Mouse (Mus musculus): ENCODE results near the gene Frmpd2. TPM values are rescaled to one million over a fixed set of nuclear protein-coding genes. Genes with fewer than 3 reads are reported as not detected.

Frmpd2 gene
- total and polyA plus RNA-seq, 2 experiments from 2014 or later, result 0.29 to 1.6 TPM

DNA sequence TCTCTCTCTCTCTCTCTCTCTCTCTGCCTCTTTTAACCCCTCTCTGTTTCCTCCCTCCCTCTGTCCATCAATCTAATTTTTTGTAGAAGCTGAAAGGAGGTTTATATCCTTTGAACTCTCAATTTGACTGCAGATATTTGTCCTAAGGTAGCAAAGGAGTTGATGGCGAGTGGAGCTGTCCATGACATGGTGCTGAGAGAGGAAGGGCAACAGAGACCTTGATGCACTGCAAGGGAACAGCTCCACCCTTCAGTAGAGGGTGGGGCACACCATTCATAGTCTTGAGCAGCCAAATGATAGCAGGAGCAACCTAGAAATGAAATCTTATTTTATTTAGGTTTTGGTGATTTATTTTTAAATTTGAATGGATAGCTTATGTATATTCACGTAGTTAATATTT is 55.1 kb downstream of the Frmpd2 start:
- H3K36me3 ChIP-seq (ENCODE audit: insufficient read depth), result no peaks in the 10 kb centered on the region
- no peak overlapping the region for H3K27ac ChIP-seq (ENCODE audit: low read depth, low read length)
- ATAC-seq, result no peak
- WGBS, result 67% methylated on average over 2 of the region's 2 CpGs
- no peak for DNase-seq
- no peaks in the 10 kb centered on the region for H3K27me3 ChIP-seq (ENCODE audit: insufficient read depth, low read length)
- TF ChIP-seq CTCF (IDR thresholded peaks at IDR 0.05; ENCODE audit: low read depth), result no peak
- H3K9ac ChIP-seq, result no peak overlapping the region
- H3K9me3 ChIP-seq (ENCODE audit: low read length), result no peaks in the 10 kb centered on the region
- H3K4me2 ChIP-seq (ENCODE audit: low read depth), result no peak overlapping the region
- no peak overlapping the region for H3K4me3 ChIP-seq (ENCODE audit: low read depth, low read length)
- no peaks in the 10 kb centered on the region for H3K4me1 ChIP-seq (ENCODE audit: insufficient read depth)

DNA sequence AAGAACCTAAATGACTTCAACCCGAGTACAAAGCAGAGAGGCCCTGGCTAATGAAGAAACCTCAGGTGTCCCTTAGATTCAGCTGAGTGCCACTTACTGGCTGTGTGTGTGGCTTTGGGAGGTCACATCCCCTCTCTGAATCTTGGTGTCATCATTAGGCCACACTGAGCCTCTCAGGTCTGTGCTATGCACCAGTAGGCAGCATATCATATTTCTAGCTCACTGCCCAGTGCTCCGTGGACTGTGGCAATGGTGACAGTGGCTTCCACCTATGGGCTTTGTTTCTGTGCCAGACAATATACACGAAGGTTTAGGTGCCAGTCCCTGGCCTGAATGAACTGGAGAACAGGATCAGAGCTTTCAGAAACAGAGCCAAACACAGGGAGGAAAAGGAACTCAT is 56.4 kb downstream of the Frmpd2 start:
- H3K27me3 ChIP-seq (ENCODE audit: insufficient read depth, low read length), result no peaks in the 10 kb centered on the region

DNA sequence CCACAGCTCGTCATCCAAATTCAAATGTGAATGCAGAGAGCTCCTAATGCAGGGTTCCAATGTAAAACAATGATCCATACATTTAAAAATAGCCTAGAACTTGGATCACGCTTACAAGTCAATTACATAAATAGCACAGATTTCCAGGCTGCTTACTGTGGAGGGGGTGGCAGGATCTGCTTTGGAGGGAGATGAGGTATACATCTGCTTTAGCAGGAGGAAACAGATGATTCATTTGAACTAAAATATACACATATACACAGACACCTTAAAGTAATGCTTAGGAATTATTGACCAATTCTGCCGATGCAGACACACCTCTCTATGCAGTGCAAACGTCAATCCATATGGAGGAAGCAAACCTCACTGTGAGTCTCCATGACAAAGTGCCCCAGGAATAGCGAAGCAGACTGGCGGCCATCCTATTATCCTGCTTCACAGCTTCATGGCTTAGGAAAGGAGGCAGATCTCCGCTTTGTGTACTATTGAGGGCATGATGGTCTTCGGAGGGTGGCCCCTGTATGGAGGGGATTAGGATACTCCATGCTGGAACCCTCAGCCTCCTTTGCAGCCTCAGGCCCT is 59.9 kb downstream of the Frmpd2 start:
- Histone ChIP-seq H3K36me3 (ENCODE audit: insufficient read depth) (no peaks in the 10 kb centered on the region), H3K4me2 (ENCODE audit: low read depth) (no peak overlapping the region), H3K9me3 (ENCODE audit: low read length) (no peaks in the 10 kb centered on the region), H3K4me1 (ENCODE audit: insufficient read depth) (peaks cover 7% of the 10 kb centered on the region; the same call in 1 of the 2 replicates), H3K27me3 (ENCODE audit: insufficient read depth, low read length) (no peaks in the 10 kb centered on the region), H3K9ac (no peak overlapping the region; the same call in 1 of the 2 replicates), H3K4me3 (ENCODE audit: low read depth, low read length) (no peak overlapping the region), H3K27ac (ENCODE audit: low read depth, low read length) (peak overlapping the region; percentile 59)
- no peak for TF ChIP-seq CTCF (IDR thresholded peaks at IDR 0.05; ENCODE audit: low read depth)
- DNase-seq, result no peak
- ATAC-seq, result peak; percentile 55
- WGBS, result 58% methylated on average over 8 of the region's 8 CpGs

More for the DNA sequence above, 56.4 kb downstream of the Frmpd2 start:
- H3K4me3 ChIP-seq (ENCODE audit: low read depth, low read length), result no peak overlapping the region
- H3K4me1 ChIP-seq (ENCODE audit: insufficient read depth), result peaks cover 7% of the 10 kb centered on the region; the same call in 1 of the 2 replicates
- ATAC-seq, result no peak
- H3K27ac ChIP-seq (ENCODE audit: low read depth, low read length), result no peak overlapping the region
- WGBS, result 59% methylated on average over 3 of the region's 3 CpGs
- H3K9me3 ChIP-seq (ENCODE audit: low read length), result no peaks in the 10 kb centered on the region
- no peak overlapping the region for H3K9ac ChIP-seq
- H3K36me3 ChIP-seq (ENCODE audit: insufficient read depth), result no peaks in the 10 kb centered on the region
- TF ChIP-seq CTCF (IDR thresholded peaks at IDR 0.05; ENCODE audit: low read depth), result no peak
- H3K4me2 ChIP-seq (ENCODE audit: low read depth), result no peak overlapping the region
- no peak for DNase-seq

DNA sequence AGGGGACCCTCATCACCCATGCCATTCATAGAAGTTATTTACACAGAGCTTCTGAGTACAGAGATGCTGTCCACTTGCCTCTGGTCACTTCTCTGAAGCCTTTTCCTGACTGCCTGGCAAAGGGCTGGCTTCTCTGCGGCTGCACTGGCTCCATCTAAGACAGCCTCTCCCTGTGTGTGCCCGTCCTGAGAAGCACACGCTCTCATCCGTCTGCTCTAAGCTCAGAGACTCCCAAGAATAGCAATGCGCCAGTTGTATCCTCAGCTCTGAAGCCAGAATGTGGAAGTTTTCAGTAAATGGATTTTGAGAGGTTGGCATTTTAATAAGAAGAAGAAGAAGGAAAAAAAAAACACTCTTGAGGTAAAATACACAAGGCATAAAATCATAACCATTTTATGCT is 61.3 kb downstream of the Frmpd2 start:
- DNase-seq, result no peak
- Histone ChIP-seq H3K9ac (no peak overlapping the region), H3K4me3 (ENCODE audit: low read depth, low read length) (no peak overlapping the region), H3K36me3 (ENCODE audit: insufficient read depth) (no peaks in the 10 kb centered on the region), H3K4me2 (ENCODE audit: low read depth) (no peak overlapping the region), H3K27me3 (ENCODE audit: insufficient read depth, low read length) (no peaks in the 10 kb centered on the region), H3K4me1 (ENCODE audit: insufficient read depth) (peaks cover 7% of the 10 kb centered on the region; the same call in 1 of the 2 replicates), H3K27ac (ENCODE audit: low read depth, low read length) (peak overlapping the region; percentile 70), H3K9me3 (ENCODE audit: low read length) (no peaks in the 10 kb centered on the region)
- TF ChIP-seq CTCF (IDR thresholded peaks at IDR 0.05; ENCODE audit: low read depth), result no peak
- ATAC-seq, result peak; percentile 81
- 58% methylated on average over 5 of the region's 5 CpGs for WGBS

DNA sequence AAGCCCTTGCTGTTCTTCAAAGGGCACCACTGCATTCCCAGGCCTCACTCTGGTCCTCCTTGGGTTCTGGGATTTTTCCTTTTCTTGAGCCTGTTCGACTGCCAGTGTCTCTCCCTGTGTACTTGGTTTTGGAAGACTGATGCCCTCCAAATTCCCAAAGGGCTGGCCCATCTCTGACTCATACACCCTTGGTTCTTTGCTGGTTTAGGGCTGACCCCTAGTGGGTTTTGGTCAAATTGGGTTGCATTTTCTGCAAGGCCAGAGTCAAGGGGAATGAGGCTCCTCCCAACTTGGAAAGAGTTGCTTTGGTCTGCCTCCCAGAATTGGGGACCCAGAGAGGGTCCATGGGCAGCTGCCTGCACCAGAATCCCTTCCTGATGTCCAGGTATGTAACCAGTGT is 62.0 kb downstream of the Frmpd2 start:
- Histone ChIP-seq H3K36me3 (ENCODE audit: insufficient read depth) (no peaks in the 10 kb centered on the region), H3K27ac (ENCODE audit: low read depth, low read length) (0 out of 2 replicates have a peak overlapping the region, but pooled peaks have one; percentile 62), H3K27me3 (ENCODE audit: insufficient read depth, low read length) (no peaks in the 10 kb centered on the region), H3K9me3 (ENCODE audit: low read length) (no peaks in the 10 kb centered on the region), H3K4me2 (ENCODE audit: low read depth) (no peak overlapping the region), H3K4me3 (ENCODE audit: low read depth, low read length) (no peak overlapping the region), H3K4me1 (ENCODE audit: insufficient read depth) (peaks cover 7% of the 10 kb centered on the region; the same call in 1 of the 2 replicates), H3K9ac (no peak overlapping the region)
- no peak for ATAC-seq
- DNase-seq, result no peak
- TF ChIP-seq CTCF (IDR thresholded peaks at IDR 0.05; ENCODE audit: low read depth), result peak; percentile 34; the same call in 1 of the 2 replicates
- WGBS, result 57% methylated on average over 1 of the region's 1 CpGs

DNA sequence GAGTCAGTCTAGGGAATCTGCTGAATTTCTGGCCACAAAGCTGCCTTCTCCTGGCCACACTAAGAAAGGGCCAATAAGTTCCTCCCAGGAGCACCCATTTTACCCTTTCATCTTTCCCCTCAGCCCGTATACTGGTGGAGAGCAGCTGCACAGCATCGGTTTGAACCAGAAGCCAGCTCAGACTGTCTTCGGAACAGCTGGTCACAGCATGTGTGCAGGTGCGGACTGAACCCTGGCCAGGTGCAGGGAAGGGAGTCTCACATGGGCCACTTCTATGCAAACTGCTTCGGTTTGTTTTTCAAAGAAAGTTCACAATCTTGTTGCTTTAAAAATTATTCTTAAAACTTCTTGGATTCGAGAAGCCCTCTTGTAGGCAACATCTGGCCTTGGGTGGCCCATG is 63.8 kb downstream of the Frmpd2 start:
- Histone ChIP-seq H3K27me3 (ENCODE audit: insufficient read depth, low read length) (no peaks in the 10 kb centered on the region), H3K4me3 (ENCODE audit: low read depth, low read length) (no peak overlapping the region), H3K4me1 (ENCODE audit: insufficient read depth) (peaks cover 7% of the 10 kb centered on the region; the same call in 1 of the 2 replicates), H3K4me2 (ENCODE audit: low read depth) (no peak overlapping the region), H3K36me3 (ENCODE audit: insufficient read depth) (no peaks in the 10 kb centered on the region), H3K9ac (no peak overlapping the region), H3K9me3 (ENCODE audit: low read length) (no peaks in the 10 kb centered on the region), H3K27ac (ENCODE audit: low read depth, low read length) (no peak overlapping the region)
- ATAC-seq, result no peak
- DNase-seq, result no peak
- WGBS, result 84% methylated on average over 6 of the region's 6 CpGs
- TF ChIP-seq CTCF (IDR thresholded peaks at IDR 0.05; ENCODE audit: low read depth), result no peak

DNA sequence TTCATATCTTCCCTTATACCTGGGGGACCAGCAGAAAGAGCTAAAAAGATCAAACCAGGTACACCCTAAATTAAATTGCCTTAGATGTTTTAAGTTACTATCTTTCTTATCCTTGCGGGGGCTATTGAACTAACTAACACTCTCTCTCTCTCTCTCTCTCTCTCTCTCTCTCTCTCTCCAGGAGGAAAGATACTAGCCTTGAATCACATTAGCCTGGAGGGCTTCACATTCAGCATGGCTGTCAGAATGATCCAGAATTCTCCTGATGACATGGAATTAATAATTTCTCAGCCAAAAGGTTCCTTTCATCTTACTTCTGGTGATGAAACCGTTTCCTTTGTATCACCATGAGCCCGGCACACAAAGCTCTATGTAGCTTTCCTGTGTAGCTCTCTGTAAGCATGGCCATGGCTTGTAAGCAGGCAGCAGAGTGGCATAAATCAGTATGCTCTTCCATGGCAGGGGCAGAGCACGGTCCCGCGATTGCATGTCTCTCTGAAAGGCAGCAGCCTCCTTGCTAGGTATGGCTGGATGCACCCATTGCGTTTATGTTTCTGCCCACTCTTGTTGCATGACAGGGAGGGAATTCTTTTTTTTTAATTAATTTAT is 68.2 kb downstream of the Frmpd2 start:
- 86% methylated on average over 7 of the region's 7 CpGs for WGBS
- no peak overlapping the region for H3K4me2 ChIP-seq (ENCODE audit: low read depth)
- TF ChIP-seq CTCF (IDR thresholded peaks at IDR 0.05; ENCODE audit: low read depth), result no peak
- no peak overlapping the region for H3K27ac ChIP-seq (ENCODE audit: low read depth, low read length)
- DNase-seq (no peak), ATAC-seq (no peak)
- H3K27me3 ChIP-seq (ENCODE audit: insufficient read depth, low read length), result no peaks in the 10 kb centered on the region
- H3K4me3 ChIP-seq (ENCODE audit: low read depth, low read length), result no peak overlapping the region
- no peaks in the 10 kb centered on the region for H3K4me1 ChIP-seq (ENCODE audit: insufficient read depth)
- no peaks in the 10 kb centered on the region for H3K9me3 ChIP-seq (ENCODE audit: low read length)
- H3K36me3 ChIP-seq (ENCODE audit: insufficient read depth), result no peaks in the 10 kb centered on the region
- no peak overlapping the region for H3K9ac ChIP-seq
